Mouse (Mus musculus) adrenal gland (tissue): ENCODE measurements at regions not wholly inside any gene's neighbourhood (a gene's known extent, or its start where the extent isn't known, plus 50 kb on each side); places are given as distances from the start of the nearest gene placed in this dataset.

Source experiments
- intact Hi-C: fragments of 180-260 bp; cut with DNase I; formaldehyde crosslinking; loops from one replicate; pipeline ENCODE4 v1.15.1; 2025

DNA sequence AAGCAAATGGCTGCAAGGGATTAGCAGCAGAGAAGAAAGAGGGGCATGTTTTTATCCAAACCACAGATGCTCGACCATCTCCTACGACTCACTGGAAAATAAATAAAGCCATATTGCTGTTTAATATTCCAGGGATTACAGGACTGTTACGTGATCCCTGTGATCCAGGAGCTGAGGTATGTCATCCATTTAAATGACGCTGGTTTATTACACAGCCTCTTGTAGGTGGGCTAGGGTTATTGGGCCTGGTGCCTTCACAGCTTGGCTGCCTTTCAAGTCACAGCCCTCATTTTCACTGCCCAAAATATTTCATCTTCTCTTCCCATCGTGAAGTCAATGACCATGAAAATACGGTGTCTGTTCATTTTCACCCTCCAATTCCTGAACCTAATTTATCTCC, 276.1 kb upstream of the Epha4 start:
- intact Hi-C loops, result no loop called here

DNA sequence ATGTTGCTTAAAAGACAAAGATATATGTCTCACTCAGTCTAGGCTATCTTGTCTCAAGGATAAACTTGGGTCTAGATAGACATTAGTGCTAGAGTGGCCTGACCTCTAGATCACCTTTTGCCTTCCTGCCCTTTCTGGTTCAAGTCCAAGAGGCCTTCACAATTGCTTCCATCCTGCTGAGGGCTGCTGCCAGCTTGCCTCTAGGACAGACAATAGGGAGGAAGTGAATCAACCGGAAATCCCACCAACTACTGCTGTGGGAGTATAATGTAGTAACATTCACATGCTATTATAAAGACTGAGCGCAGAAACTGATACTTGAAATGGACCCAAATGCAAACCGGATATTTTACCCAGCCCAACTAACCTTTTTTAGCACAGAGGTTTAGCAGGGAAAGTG, 239.4 kb upstream of the Epha4 start:
- intact Hi-C loops, result no loop called here

DNA sequence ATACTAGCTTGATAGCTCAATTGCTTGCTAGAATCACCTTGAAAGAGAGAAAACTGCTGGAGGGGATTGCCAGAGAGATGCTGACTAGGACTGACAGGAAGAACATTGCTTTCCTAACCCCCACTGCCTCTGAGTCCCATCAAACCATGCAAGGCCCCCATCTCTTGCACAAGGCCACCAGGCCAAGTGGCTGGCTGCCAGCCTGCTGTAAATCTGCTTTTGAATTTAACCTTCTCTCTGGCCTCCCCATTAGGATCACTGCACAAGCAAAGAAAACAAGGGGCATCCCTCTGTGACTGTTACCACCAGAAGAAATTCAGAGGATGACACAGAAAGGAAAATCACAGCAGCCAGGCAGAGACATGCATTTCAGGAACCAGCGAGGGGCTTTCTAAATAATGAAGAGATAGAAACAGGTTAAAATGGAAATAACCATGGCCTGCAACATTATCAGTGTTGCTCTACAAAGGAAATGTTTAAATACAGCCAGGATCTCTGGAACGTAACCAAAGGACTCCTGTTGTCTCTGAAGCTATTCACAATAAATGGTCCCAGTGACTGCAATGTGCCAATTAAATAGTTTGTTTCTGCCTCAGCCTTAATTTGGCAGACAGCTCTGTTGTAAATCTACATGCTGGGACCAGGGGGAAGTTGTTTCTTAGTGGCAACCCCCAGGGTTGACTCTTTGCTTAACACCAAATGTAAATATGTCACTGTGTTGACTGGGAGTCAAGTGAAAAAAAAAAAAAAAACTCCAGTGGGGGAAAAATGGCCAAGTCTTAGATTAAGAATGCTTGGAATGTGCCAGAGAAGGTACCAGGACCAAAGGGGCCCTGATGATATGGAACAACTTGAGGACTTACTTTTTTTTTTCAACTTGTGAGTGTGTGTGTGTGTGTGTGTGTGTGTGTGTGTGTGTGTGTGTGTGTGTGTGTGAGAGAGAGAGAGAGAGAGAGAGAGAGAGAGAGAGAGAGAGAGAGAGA, 233.9 kb upstream of the Epha4 start:
- intact Hi-C loops, result no loop called here

GRCm38 (mm10) chr1:77732099-77732498, 217.2 kb upstream of the Epha4 start:
- intact Hi-C loops, result no loop called here

DNA sequence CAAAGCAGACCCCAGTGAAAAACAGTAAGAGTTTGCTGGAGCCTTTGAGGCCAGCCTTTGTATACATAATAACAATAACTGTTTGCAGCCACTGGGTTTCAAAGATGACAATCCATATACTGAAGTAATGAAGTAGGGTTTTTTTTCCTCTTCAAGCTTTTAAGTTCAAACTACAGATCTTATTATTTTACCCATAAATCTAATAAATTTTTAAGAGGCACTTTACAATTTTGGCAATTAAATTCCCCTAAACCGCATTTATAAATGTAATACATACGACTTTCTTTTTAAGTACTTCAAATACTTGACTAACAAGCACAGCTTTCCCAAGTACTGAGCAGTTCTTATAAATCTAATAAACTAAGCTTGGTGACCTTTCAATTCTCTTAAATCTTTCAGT, 212.7 kb upstream of the Epha4 start:
- intact Hi-C loops, result no loop called here

DNA sequence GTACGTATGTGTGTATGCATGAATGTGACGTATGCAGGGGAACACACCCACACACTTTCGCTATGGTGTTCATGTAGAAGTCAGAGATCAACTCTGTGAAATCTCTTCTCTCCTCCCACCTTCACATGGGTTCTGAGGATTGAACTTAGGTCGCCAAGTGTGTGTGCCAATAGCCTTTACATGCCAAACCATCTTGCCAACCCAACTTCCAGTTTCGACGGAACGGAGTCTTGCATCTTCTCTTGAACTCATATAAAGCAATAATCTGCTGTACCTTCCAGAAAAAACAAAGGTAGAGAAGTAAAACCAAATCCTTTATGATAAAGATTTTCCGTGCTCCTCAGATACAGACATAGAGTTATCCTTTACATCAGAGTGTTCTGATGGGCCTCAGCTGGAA, 208.4 kb upstream of the Epha4 start:
- intact Hi-C loops, result no loop called here

DNA sequence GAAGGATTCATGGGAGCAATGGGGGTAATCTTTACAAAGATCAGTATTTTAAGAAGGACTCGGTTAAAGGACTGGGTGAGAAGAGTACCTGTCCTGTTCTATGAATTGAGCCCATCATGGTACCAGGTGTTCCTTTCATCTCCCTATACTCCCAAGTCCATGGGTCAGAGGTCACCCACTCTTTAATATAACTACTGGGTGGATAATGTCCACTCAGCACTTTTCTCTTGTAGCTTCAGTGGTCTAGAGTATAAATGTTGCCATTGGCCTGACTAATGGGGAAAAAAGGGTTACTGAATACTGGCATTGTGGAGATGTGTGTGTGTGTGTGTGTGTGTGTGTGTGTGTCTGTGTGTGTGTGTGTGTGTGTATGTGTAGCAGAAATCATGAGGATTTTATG, 206.0 kb upstream of the Epha4 start:
- intact Hi-C loops, result no loop called here

DNA sequence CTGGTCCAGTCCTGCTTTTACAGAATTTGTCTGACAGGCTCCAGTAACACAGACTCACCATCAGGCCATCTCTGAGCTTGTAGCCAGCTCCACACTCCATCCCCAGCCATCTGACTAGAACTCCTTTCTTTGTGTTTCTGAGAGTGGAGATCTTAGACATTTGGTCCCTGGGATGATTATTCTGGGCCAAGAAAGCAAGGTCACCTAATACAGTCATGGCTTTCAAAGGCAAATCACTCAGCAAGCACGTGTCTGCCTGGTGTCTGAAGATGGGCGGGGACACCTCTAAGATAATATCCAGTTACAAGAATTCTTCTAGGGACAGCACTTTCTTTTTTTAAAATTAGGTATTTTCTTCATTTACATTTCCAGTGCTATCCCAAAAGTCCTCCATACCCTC, 198.1 kb upstream of the Epha4 start:
- intact Hi-C loops, result no loop called here

- intact Hi-C loops, result no loop called here
These were observed 193.5 kb upstream of the Epha4 start for GRCm38 (mm10) chr1:77708202-77709020.

DNA sequence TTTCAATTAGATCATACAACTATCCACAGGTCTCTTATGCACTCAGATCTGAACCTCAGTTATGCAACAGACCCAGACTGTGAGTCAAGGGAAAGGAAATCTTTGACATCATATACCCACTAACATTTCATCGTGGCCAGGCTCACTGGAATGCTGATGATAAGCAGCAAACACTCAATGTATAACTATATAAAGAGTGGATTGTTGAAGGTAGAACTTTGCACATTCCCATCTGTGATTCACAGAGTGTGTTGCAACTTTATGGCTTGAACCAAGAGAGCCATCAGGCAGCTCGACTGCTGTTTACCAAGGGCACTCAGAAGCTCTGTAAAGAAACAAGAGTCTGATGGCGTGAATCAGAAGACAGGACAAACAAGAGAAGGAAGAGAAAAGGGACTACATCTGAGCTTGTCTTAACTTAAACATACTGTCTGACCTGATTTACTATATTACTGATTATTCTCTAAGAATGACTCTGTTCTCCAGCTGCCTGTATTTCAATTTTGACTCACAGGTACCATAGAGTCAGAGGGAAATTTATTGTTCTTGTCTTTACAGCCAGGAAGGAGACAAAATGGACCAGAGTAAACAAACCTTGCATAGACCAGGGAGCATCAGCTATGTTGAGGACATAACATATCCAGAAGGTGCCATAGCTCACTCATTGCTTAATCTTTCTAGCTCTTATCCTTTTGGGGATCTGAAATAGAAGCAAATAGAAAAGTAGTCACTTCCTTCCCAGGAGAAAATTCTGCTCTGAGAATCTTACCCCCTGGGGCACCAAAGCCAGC, 180.5 kb upstream of the Epha4 start:
- intact Hi-C loops, result no loop called here

GRCm38 (mm10) chr1:77663345-77663744, 148.5 kb upstream of the Epha4 start:
- intact Hi-C loops, result no loop called here

DNA sequence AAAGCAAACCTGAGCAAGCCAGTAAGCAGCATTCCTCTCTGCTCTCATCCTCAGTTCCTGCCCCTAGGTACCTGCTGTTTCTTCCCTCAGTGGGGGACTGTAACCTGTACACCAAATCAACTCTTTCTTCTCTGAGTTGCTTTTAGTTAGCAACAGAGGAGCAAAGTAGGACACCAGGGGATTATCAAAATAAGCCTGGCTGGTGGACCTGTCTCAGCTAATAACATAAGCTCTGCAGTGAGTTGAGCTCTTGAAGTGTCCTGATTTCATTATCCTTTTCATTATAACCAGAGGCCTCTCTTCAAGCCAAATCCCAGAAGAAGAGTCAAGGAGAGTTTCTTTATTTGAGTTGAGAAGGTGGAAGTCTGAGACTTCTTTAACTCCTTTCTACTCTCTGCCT, 145.5 kb upstream of the Epha4 start:
- intact Hi-C loops, result no loop called here

GRCm38 (mm10) chr1:77637025-77637424, 122.1 kb upstream of the Epha4 start:
- intact Hi-C loops, result no loop called here

DNA sequence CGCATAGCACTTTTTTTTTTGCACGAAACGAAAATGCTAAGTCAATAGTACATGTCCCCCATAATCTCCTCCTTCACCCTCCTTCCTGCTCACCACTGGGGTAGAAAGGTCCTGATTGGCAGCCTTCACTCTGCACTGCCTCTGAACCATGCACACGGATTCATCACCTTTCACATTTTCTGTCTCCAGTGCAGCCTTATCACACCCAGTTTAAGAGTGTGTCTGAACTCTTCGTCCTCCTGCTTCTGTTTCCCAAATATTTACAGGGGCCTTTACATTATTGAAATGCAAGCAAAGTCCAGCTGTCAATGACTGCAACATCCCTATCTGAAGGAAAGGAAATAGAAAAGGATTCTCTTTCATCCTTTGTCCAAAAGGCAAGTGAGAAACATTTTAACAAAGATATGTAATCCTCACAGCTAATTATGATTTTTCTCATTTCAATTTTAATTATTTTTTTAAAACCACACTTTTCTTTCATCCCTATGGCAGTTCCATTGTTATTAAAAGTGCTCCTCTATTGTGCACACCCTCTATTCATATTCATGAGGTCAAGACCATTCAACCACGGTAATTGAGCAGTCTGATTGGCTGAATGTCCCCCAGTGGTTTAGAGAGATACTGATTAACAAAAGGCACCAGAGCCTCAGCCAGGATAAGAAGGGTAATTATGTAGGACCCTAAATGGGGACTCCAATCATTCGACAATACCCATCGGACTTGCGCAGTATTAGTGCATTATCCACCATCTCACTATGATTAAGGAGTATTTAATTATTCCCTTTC, 114.8 kb upstream of the Epha4 start:
- intact Hi-C loops, result no loop called here

- intact Hi-C loops, result no loop called here
These were observed 114.0 kb upstream of the Epha4 start for GRCm38 (mm10) chr1:77628861-77629260.

DNA sequence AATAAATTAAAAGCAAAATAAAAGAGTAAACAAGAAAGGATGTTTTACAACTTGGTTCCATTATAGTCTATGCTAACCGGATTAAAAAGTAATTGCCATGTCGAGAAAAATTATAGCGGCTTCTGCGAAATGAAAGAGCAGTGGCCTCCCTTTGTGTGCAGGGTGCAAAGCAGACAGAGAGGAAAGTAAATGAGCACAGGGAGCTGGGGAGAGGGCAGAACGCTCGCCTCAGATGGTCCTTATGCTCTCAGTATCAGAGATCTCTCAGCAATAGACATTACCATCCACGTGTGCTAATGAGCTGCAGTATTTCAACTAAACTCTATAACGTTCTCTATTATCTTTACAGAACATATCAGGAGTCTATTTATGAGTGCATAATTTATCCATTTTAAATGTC, 102.6 kb upstream of the Epha4 start:
- intact Hi-C loops, result no loop called here

GRCm38 (mm10) chr1:77600509-77600908, 85.6 kb upstream of the Epha4 start:
- intact Hi-C loops, result no loop called here

GRCm38 (mm10) chr1:77592649-77593048, 77.8 kb upstream of the Epha4 start:
- intact Hi-C loops, result no loop called here

- intact Hi-C loops, result no loop called here
These were observed 77.4 kb upstream of the Epha4 start for GRCm38 (mm10) chr1:77592248-77592647.

DNA sequence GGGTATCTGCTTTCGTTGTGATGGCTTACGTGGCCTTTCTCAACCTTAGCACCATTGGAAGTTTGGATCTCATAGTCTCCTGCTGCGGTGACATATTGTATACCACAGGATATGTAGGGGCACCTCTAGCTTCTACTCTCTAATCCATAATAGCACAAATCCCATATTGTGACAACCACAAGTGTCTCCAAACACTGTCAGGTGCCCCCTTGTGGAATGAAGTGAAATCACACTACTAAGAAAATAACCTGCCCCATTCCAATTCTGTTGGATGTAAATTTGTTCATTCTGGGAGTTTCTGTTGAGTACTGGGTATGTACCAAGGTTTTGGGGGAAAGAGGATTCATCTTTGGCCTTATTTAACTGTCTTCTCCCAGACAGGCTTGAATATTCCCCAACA, 74.5 kb upstream of the Epha4 start:
- intact Hi-C loops, result no loop called here

DNA sequence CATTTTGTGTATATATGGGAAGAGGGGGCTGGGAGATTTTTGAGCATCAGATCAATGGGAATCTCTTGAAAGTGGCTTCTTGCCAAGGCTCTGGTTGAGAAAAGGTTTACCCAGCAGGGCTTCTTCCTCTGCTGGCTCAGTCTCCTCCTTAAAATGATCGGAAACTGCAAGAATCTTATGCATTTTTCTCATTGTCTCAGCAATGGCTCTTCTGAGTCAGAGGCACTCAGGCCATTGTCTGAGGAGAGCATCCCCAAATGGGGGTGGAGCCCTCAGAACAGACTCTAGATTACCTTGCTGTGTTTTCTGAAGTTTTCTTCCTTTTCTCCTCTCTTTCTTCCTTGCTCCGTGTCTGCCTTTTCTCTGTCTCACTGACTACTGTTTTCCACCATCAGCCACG, 70.6 kb upstream of the Epha4 start:
- intact Hi-C loops, result no loop called here
